ENCODE assay signal across 17 mouse cellular contexts in genomic region chr9:101095425-101095824, GRCm38 (mm10).
"Had no signal": no experiment of that assay in that cellular context is flagged by ENCODE, and none has a peak within 500 bp of the region (broad histone marks: within the 10 kb centered on the region; RNA-seq: fewer than 3 reads in every experiment).

No protein-coding gene starts in this region.

- DNase-seq: gastrocnemius, postnatal 10 days; gastrocnemius, postnatal 25 days; heart, adult 2 months; heart, postnatal 10 days; heart, postnatal 4 days; kidney, adult 18-20 months; kidney, adult 8-10 months; kidney, postnatal 10 days; kidney, postnatal 25 days; kidney, postnatal 4 days; layer of hippocampus, postnatal 36 days; left cerebral cortex, postnatal 4 days had no signal

- ATAC-seq: hindbrain, embryonic 16.5 days; inflammation-experienced regulatory T-cells, adult 6 months; intestine, embryonic 15.5 days; intestine, postnatal 0 days; liver, embryonic 12.5 days had no signal
